Mouse (Mus musculus): Measurements from ENCODE around the gene Gm20388. TPM values are rescaled to one million over a fixed set of nuclear protein-coding genes. Genes with fewer than 3 reads are reported as not detected.

Gm20388 gene
- total and polyA plus RNA-seq, 2 experiments from 2014 or later: 17.3 TPM; not detected in 1

- no peaks in the 10 kb centered on the region for H3K27me3 ChIP-seq (ENCODE audit: control insufficient read depth, insufficient read depth, low read length)
- TF ChIP-seq CTCF (IDR thresholded peaks at IDR 0.05; ENCODE audit: low read depth): no peak
- no peak for TF ChIP-seq EP300 (IDR thresholded peaks at IDR 0.05; ENCODE audit: low read depth)
- no peak overlapping the region for H3K4me3 ChIP-seq (ENCODE audit: low read depth, low read length)
- H3K9ac ChIP-seq (replicated peaks; ENCODE audit: low read depth, low read length): no peak overlapping the region
- no peaks in the 10 kb centered on the region for H3K9me3 ChIP-seq (replicated peaks; ENCODE audit: control insufficient read depth, low read length)
- H3K4me2 ChIP-seq (ENCODE audit: low read depth, low read length): no peak overlapping the region
- peaks cover 17% of the 10 kb centered on the region for H3K4me1 ChIP-seq (ENCODE audit: control insufficient read depth, insufficient read depth)
- H3K36me3 ChIP-seq (replicated peaks; ENCODE audit: control insufficient read depth, insufficient read depth, low read length): no peaks in the 10 kb centered on the region
- WGBS: 12% methylated on average over 2 of the region's 2 CpGs
- peak; percentile 62 for ATAC-seq (ENCODE audit: insufficient read depth, low read depth)
- DNase-seq (ENCODE audit: low spot score): peak; percentile 44
- H3K27ac ChIP-seq (ENCODE audit: low read depth): peak overlapping the region; percentile 22; the same call in 1 of the 2 replicates
Observed at GRCm38 (mm10) chr8:123137645-123138077, 3227.0 kb downstream of the Gm20388 start.

GRCm38 (mm10) chr8:123138741-123139140 lies 3228.1 kb downstream of the Gm20388 start:
- TF ChIP-seq CTCF (IDR thresholded peaks at IDR 0.05; ENCODE audit: low read depth) (no peak), EP300 (IDR thresholded peaks at IDR 0.05; ENCODE audit: low read depth) (no peak)
- Histone ChIP-seq H3K27me3 (ENCODE audit: control insufficient read depth, insufficient read depth, low read length) (no peaks in the 10 kb centered on the region), H3K4me2 (ENCODE audit: low read depth, low read length) (no peak overlapping the region), H3K9me3 (replicated peaks; ENCODE audit: control insufficient read depth, low read length) (no peaks in the 10 kb centered on the region), H3K9ac (replicated peaks; ENCODE audit: low read depth, low read length) (no peak overlapping the region), H3K4me1 (ENCODE audit: control insufficient read depth, insufficient read depth) (peaks cover 17% of the 10 kb centered on the region), H3K27ac (ENCODE audit: low read depth) (no peak overlapping the region), H3K4me3 (ENCODE audit: low read depth, low read length) (no peak overlapping the region), H3K36me3 (replicated peaks; ENCODE audit: control insufficient read depth, insufficient read depth, low read length) (no peaks in the 10 kb centered on the region)
- 75% methylated on average over 4 of the region's 4 CpGs for WGBS
- ATAC-seq (ENCODE audit: insufficient read depth, low read depth): no peak
- DNase-seq (ENCODE audit: low spot score): no peak

- peak; percentile 45 for ATAC-seq (ENCODE audit: insufficient read depth, low read depth)
- WGBS: 39% methylated on average over 14 of the region's 14 CpGs
- no peak overlapping the region for H3K4me2 ChIP-seq (ENCODE audit: low read depth, low read length)
Observed at GRCm38 (mm10) chr8:123141741-123142462, 3231.3 kb downstream of the Gm20388 start.

DNA sequence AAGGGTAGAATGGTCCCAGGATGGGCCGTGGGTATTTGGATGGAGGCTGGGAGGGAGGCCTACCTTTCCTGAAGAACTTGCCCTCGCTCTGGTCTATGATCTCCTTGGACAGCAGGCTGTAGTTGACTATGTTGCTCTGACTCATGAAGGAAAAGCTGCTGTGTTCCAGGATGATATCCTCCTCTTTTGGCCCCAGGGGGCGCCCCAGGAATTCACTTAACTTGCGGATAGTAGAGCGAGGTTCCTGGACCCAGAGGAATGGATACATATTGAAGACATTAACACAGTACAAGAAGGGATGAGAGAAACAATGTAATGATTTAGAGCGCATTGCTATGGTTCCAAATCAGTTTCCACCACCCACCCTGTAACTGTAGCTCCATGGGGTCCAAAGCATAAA lies 3234.6 kb downstream of the Gm20388 start:
- TF ChIP-seq EP300 (IDR thresholded peaks at IDR 0.05; ENCODE audit: low read depth): no peak
- TF ChIP-seq CTCF (IDR thresholded peaks at IDR 0.05; ENCODE audit: low read depth): peak; percentile 40
- Histone ChIP-seq H3K4me3 (ENCODE audit: low read depth, low read length) (no peak overlapping the region), H3K9me3 (replicated peaks; ENCODE audit: control insufficient read depth, low read length) (no peaks in the 10 kb centered on the region), H3K4me2 (ENCODE audit: low read depth, low read length) (no peak overlapping the region), H3K27me3 (ENCODE audit: control insufficient read depth, insufficient read depth, low read length) (no peaks in the 10 kb centered on the region), H3K9ac (replicated peaks; ENCODE audit: low read depth, low read length) (no peak overlapping the region), H3K36me3 (replicated peaks; ENCODE audit: control insufficient read depth, insufficient read depth, low read length) (no peaks in the 10 kb centered on the region), H3K27ac (ENCODE audit: low read depth) (no peak overlapping the region), H3K4me1 (ENCODE audit: control insufficient read depth, insufficient read depth) (peaks cover 8% of the 10 kb centered on the region; the same call in 1 of the 2 replicates)
- ATAC-seq (ENCODE audit: insufficient read depth, low read depth): no peak
- DNase-seq (ENCODE audit: low spot score): no peak
- WGBS: 53% methylated on average over 6 of the region's 6 CpGs

More at GRCm38 (mm10) chr8:123141741-123142462, 3231.3 kb downstream of the Gm20388 start:
- no peak overlapping the region for H3K4me3 ChIP-seq (ENCODE audit: low read depth, low read length)
- no peak overlapping the region for H3K9ac ChIP-seq (replicated peaks; ENCODE audit: low read depth, low read length)
- H3K27ac ChIP-seq (ENCODE audit: low read depth): peak overlapping the region; percentile 74
- H3K27me3 ChIP-seq (ENCODE audit: control insufficient read depth, insufficient read depth, low read length): no peaks in the 10 kb centered on the region
- H3K4me1 ChIP-seq (ENCODE audit: control insufficient read depth, insufficient read depth): peaks cover 17% of the 10 kb centered on the region
- no peaks in the 10 kb centered on the region for H3K9me3 ChIP-seq (replicated peaks; ENCODE audit: control insufficient read depth, low read length)
- no peak for TF ChIP-seq EP300 (IDR thresholded peaks at IDR 0.05; ENCODE audit: low read depth)
- no peaks in the 10 kb centered on the region for H3K36me3 ChIP-seq (replicated peaks; ENCODE audit: control insufficient read depth, insufficient read depth, low read length)
- DNase-seq (ENCODE audit: low spot score): peak; percentile 61

DNA sequence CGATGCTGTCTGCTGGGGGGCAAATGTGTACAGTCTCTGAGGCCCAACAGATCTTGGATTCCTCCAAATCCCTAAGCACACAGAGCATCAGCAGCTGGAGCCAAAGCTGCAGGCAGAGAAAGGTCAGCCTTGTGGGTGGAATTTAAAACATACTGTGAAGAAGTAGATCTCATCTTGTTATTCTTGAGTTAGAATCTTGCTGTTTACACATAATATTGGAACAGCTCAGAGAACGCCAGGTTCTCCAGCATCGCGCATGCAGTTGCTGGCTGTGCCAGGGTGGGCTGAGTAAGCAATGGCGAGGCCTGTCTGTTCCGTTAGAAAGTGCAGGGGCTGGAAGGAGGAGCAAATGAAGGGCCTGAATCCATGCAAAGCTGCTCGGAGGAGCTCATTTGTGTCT lies 3235.7 kb downstream of the Gm20388 start:
- no peak overlapping the region for H3K4me3 ChIP-seq (ENCODE audit: low read depth, low read length)
- ATAC-seq (ENCODE audit: insufficient read depth, low read depth) (no peak), DNase-seq (ENCODE audit: low spot score) (no peak)

More for the DNA sequence above, 3235.7 kb downstream of the Gm20388 start:
- no peak overlapping the region for H3K27ac ChIP-seq (ENCODE audit: low read depth)
- H3K36me3 ChIP-seq (replicated peaks; ENCODE audit: control insufficient read depth, insufficient read depth, low read length): no peaks in the 10 kb centered on the region
- no peak overlapping the region for H3K4me2 ChIP-seq (ENCODE audit: low read depth, low read length)
- H3K9me3 ChIP-seq (replicated peaks; ENCODE audit: control insufficient read depth, low read length): no peaks in the 10 kb centered on the region
- no peaks in the 10 kb centered on the region for H3K27me3 ChIP-seq (ENCODE audit: control insufficient read depth, insufficient read depth, low read length)
- 77% methylated on average over 7 of the region's 7 CpGs for WGBS
- TF ChIP-seq EP300 (IDR thresholded peaks at IDR 0.05; ENCODE audit: low read depth) (no peak), CTCF (IDR thresholded peaks at IDR 0.05; ENCODE audit: low read depth) (no peak)
- peaks cover 8% of the 10 kb centered on the region; the same call in 1 of the 2 replicates for H3K4me1 ChIP-seq (ENCODE audit: control insufficient read depth, insufficient read depth)
- no peak overlapping the region for H3K9ac ChIP-seq (replicated peaks; ENCODE audit: low read depth, low read length)
